Mouse (Mus musculus): ENCODE data around the gene Nckap5. TPM values are rescaled to one million over a fixed set of nuclear protein-coding genes. Genes with fewer than 3 reads are reported as not detected.
"Not testable (repeated sequence)": the region's sequence is repeated elsewhere in the genome, so short reads cannot be mapped to it uniquely, and the experiment has no call there.

Nckap5 gene
- not detected in 2 replicates for total RNA-seq (2015)
- total RNA-seq (2017) = not detected in 2 replicates

DNA sequence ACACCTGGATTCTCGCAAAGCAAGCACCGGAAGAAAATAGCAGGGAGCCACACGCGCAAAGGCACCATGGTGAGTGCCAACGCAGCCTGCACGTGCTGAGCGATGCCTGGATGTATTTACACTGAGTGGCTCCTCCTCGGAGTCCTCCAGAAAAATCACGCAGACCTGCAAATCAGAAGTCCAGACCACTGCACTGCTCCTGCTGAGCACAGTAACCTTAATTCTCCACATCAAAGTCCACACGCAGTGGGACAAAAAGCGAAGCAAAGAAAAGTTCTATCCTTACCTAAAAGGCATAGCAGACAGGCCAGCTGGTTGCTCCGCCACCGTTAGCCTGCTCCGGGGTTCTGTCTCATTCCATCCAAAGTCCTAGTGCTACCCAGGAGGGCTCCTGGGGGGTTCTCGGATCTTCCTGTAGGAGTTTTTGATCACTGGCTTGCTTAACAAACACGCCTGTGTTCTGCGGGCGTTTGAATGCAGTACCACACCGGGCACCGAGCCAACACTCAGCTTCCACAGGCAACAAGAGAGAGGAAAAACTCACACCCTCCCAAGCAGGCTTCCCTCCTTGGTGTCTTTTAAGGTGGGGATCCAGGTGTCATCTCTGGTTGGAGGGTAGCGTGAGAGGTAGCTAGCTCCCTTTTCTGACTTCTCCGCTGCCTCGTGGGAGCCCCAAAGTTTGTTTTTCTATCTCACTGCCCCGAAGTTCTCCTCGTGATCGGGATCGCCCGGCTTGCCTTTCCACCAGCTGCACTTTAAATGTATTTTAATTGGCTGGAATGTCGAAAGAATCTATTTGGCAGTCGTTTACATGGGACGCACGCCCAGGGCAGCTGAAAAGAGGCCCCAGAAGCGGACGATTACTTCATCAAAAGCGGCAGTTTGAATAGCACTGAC is at the start of gene Nckap5:
Nckap5 (minus strand) TSS at position 769 of the 897 bp plus-strand sequence.
- no peak for ATAC-seq (ENCODE audit: poor library complexity, severe bottlenecking)

DNA sequence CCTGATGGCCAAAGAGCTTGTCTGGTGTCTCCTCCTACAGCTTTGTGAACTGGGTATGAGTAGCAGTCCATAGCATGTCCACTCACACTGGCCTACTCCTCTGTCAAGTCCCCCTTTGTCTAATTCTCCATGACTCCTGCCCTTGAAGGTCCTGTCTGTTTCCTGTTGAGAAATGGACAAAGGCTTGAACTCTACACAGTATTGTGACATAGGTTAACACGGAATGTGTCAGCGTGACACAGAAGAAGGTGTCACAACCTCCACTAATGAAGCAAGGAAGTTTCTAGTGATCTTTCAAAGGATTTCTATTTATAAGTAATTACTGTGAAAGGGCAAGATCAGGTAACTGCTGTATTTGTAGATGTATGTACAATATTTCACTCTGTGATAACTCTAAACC is 46.9 kb upstream of the Nckap5 start:
- no peak for ATAC-seq (ENCODE audit: poor library complexity, severe bottlenecking)

- no peak for ATAC-seq (ENCODE audit: poor library complexity, severe bottlenecking)
Observed at GRCm38 (mm10) chr1:126868372-126868771, 37.8 kb upstream of the Nckap5 start.

DNA sequence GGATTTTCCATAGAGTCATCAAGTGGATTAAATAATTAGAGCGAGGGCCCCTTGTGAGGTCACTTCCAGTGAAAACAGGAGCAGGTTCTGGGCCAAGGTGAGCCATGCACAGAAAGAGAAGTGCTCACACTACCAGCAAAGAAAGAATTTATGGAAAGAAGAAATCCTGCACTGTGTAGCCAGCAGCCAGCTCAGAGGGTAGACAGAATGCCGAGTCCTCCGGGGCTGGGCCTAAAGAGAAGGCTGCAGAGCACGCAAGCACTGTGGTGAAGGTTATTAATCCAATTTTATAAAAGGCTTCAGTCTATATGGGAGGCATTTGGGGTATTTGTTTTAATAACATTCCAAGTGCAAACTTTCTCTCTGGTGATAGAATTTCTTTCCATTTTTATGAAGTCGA is 37.3 kb upstream of the Nckap5 start:
- ATAC-seq (ENCODE audit: poor library complexity, severe bottlenecking) = no peak

- ATAC-seq (ENCODE audit: poor library complexity, severe bottlenecking) = no peak
Observed at GRCm38 (mm10) chr1:126865591-126866086, 35.0 kb upstream of the Nckap5 start.

GRCm38 (mm10) chr1:126861816-126862215 is 31.2 kb upstream of the Nckap5 start:
- ATAC-seq (ENCODE audit: poor library complexity, severe bottlenecking) = no peak

DNA sequence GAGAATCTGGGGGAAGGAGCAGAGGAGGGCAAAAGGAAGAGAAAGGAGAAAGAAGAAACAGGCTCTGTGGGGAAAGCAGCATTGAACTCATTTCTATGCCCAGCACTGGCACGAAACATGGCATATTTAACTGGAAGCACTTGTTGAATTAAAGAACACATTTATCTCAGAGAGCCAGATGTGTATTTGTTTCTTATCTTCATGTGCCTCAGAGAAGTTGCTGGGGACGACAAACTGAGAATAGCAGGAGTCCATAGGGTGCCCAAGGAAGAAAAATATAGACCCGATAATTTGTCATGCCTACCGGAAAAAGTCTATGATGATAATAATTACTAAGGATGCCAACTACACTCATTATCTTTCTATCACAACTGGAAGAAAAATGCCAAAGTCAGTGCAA is 29.9 kb upstream of the Nckap5 start:
- no peak for ATAC-seq (ENCODE audit: poor library complexity, severe bottlenecking)

DNA sequence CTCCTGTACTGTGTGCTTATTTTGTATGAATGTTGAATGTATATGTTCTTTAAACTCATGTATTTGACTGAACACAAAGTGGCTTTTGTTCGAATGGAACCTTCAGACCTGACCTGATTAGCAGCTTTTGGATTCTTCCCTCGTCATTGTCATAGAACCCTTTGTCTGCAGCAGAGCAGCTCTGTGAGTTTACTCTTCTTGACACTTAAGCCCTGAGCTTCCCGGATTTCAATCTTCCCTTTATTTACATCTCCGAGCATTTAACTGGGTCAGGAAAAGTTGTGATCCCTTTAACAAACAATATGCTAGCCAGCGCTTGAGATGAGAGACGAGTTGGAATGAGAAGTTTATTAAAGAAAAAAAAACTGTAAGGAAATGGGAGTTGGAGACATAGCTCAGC is 18.9 kb upstream of the Nckap5 start:
- no peak for ATAC-seq (ENCODE audit: poor library complexity, severe bottlenecking)

DNA sequence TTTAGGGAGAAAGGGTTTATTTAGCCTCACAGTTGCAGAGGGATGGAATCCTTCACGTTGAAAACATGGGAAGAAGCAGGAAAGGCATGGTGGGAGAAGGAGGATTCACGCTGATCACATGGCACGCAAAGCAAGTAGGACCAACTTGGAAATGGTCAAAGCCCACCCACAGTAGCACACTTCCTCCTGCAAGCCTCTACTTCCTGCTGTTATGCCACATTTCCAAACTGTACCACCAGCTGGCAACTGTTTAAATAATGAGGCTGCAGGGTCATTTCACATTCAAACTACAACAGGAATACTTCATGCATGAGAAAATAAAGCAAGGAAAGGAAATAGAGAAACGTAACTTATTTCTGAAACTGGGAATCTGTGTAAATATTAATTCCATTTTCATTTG is 15.7 kb upstream of the Nckap5 start:
- no peak for ATAC-seq (ENCODE audit: poor library complexity, severe bottlenecking)

DNA sequence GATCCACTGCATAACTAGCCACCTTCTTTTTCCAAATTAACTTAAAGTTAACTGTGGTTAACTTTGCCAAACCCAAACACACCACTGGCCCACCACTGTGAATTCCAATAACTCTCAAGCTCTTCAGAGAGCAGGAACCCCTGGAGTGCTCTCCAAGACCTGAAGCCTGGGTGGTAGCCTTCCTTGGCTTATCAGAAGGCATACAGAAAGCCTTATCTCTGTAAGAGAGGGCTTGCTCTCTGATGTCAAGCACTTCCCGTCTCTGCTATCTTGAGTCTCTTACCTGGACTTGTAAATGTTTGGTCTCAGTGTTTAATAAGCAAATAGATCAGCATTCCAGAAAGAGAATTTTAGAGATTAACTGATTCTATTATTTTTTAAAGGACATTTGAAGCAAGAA is 2.3 kb upstream of the Nckap5 start:
- no peak for ATAC-seq (ENCODE audit: poor library complexity, severe bottlenecking)

DNA sequence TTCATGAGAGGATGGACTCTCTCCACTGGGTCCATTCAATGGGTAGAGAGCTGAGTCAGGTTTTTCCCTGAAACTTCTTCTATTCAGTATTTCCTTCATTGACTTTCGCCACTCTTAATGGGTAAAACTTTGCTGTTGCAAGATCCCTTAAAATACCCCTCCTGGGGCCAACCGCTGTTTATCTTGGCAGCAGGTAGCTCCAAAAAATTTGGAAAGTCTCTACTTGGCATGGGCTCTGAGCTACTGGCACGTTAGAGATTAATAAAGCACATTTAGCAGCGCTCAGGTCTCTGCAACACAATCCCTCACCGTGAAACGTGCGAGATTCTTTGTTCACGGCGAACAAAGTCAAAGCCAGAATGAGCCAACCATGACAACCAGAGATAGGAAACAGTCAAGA is 1.6 kb downstream of the Nckap5 start:
- ATAC-seq (ENCODE audit: poor library complexity, severe bottlenecking) = no peak

DNA sequence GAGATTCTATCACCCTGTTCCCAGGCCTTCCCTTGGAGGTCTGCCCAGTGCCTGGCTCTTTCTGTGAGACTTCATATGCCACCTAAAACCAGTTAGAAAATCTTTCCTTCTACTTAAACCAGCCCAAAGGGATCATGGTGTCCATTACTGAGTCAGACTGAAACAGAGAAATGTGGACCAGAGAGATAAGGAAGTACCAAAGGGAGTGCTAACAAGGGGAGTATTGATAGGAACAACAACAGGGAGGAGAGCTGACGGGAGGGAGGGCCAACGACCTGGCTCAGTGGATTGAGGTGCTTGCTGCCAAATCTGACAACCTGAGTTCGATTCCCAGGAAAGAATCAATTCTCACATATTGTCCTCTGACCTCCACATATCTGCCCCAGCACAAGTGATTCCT is 5.8 kb downstream of the Nckap5 start:
- ATAC-seq (ENCODE audit: poor library complexity, severe bottlenecking) = no peak

DNA sequence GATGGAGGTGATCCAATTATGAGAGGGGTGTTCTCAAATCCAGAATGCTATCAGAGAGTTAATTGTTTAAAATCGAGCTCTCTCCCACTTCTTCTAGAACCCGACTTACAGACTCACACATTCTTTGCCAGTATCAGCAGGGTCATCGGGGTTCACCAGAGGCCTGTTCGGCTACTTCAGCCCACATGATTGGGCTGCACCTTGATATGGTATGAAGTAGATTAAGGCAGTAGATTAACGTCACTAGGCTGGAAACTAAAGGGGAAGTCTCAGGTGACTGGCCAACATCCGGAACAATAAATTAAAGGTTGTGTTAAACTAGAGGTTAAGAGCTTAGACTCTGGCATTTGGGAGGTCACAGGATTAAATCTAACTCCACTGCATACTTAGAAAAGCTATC is 8.4 kb downstream of the Nckap5 start:
- ATAC-seq (ENCODE audit: poor library complexity, severe bottlenecking) = no peak

GRCm38 (mm10) chr1:126817381-126818034 is 13.1 kb downstream of the Nckap5 start:
- ATAC-seq (ENCODE audit: poor library complexity, severe bottlenecking) = peak; percentile 92

DNA sequence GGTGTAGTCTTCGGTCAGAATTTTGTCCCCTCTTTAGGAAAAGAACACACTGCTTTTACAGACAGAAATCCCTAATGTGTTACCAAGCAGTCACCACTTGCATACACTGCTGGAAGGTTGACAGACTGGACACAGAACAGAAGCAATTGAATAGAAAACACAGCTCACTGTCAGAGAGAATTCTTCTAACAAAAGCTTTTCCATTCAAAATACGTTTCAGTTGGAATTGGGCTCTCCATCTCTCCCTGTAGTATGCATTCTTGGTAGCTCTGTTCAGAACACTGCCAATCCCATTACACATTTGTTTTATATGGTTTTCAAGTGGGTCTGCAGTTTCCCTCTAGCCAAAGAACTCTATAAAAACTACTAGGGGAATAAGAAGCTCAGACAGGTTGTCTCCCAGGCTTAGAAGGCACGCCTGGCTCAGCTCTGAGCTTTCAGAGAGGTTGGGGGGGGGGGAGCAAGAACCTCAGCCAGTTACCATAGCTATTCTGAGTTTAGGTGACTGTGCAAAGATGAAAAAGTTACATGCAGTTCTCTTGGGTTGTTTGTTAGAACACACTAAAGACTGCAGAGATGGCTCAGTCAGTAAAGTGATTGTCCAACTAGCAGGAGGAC is 23.5 kb downstream of the Nckap5 start:
- ATAC-seq (ENCODE audit: poor library complexity, severe bottlenecking) = no peak

DNA sequence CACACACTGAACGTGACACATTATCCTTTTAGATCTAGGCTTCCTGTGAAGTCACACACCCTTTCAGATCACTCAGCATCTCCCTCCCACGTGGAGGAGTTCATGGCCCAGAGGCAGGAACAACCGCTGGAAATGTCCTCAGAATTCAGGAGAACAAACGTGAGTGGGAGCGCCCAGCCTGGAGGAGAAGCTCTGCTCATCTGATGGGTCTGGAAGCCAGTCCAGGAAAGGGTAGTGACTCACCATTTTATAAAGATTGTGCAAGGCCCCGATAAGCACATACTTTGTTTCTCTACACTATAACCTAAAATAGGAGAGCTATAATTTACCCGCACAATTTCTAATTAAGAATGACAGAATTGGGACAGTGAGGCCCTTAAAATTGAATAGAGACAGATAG is 24.1 kb downstream of the Nckap5 start:
- ATAC-seq (ENCODE audit: poor library complexity, severe bottlenecking) = no peak

DNA sequence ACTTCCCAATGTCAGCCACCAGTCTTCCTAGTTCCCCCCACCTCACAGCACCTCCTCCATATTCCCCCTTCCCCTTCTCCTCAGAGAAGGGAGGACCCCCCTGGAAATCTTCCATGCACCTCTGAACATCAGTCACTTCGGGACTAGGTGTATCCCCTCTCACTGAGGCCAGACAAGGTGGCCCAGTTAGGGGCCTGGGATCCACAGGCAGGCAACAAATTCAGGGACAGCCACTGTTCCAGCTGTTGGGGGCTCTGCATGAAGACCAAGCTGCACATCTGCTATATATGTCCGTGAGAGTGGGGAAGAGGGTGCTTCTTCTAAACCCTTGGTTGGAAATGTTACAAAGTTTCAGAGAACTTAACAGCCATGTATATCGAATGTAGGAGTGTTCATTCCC is 28.2 kb downstream of the Nckap5 start:
- ATAC-seq (ENCODE audit: poor library complexity, severe bottlenecking) = no peak

GRCm38 (mm10) chr1:126801706-126802105 is 28.9 kb downstream of the Nckap5 start:
- ATAC-seq (ENCODE audit: poor library complexity, severe bottlenecking) = no peak

DNA sequence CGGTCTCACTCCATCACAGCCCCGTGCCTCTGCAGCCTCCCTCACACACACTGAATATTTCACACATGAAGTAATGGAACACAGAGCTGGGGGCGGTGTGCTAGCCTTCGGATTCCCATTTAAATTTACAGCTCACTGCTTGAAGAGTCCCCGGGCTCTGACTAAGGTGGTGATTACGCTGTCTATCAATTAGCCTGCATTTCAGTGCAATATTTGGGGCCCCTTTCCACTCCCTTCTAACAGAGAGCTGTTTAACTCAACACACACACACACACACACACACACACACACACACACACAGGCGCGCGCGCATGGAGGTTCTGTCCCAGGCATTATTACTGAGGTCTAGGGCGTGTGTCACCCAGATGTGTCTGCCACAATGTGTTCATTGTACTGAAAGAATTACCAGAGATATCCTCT is 31.2 kb downstream of the Nckap5 start:
- ATAC-seq (ENCODE audit: poor library complexity, severe bottlenecking) = no peak

- not testable (repeated sequence) for ATAC-seq (ENCODE audit: poor library complexity, severe bottlenecking)
Observed at GRCm38 (mm10) chr1:126780354-126780941, 50.2 kb downstream of the Nckap5 start.

DNA sequence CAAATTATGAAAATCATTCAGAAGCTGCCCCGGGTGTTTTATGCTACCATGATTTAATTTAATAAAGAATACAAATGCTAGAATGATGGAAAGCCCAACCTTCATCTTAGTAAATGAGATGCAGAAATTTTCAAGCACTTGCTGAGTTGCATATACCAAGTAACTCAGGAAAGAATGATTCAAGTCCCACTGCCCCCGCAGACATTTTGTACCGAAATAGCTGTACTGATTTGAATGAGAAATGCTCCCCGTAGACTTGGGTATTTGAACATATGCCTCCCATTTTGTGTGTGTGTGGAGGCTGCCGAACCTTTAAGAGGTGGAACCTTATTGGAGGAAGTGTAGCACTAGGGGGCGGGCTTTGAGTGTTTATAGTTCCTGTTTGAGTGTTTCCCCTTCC is 56.7 kb downstream of the Nckap5 start:
- not testable (repeated sequence) for ATAC-seq (ENCODE audit: poor library complexity, severe bottlenecking)

All from megakaryocyte, adult 5-6 weeks (primary cell).